Mouse (Mus musculus): ENCODE results near the gene Crhbp. TPM values are rescaled to one million over a fixed set of nuclear protein-coding genes. Genes with fewer than 3 reads are reported as not detected.

Crhbp gene
- polyA plus RNA-seq, 1 experiment from 2014 or later = 3.2 TPM

DNA sequence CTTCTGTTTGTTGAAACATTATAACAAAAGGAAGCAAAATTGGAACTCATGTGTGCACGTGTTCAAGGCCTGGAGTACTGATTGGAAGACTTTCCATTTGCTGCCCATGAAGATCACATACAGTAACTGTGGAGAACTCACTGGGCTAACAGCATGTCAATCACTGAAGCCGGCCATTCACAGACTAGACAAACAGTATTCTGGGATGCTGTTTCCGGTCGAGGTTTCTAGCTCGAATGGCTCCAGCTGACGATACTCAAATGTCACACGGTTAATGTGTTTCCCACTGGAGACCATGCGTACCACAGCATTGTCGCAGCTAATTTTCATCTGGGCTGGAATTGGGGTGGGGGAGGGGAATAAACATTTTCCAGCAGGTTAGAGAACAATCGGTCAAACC, 13.0 kb downstream of the Crhbp start:
- Histone ChIP-seq H3K36me3 (ENCODE audit: control insufficient read depth, insufficient read depth, low read length) (no peaks in the 10 kb centered on the region), H3K27ac (replicated peaks; ENCODE audit: low read depth, low read length) (no peak overlapping the region), H3K9ac (replicated peaks; ENCODE audit: low read length) (no peak overlapping the region), H3K4me1 (ENCODE audit: control insufficient read depth, insufficient read depth, low read length) (peaks cover 3% of the 10 kb centered on the region; the same call in 1 of the 2 replicates), H3K4me2 (ENCODE audit: low read length) (no peak overlapping the region), H3K27me3 (ENCODE audit: control insufficient read depth, insufficient read depth, low read length) (no peaks in the 10 kb centered on the region), H3K9me3 (ENCODE audit: control insufficient read depth, low read length) (no peaks in the 10 kb centered on the region), H3K4me3 (replicated peaks; ENCODE audit: low read depth, low read length) (no peak overlapping the region)
- DNase-seq (no peak), ATAC-seq (ENCODE audit: low FRiP score, low TSS enrichment) (no peak)
- WGBS = 72% methylated on average over 10 of the region's 10 CpGs

DNA sequence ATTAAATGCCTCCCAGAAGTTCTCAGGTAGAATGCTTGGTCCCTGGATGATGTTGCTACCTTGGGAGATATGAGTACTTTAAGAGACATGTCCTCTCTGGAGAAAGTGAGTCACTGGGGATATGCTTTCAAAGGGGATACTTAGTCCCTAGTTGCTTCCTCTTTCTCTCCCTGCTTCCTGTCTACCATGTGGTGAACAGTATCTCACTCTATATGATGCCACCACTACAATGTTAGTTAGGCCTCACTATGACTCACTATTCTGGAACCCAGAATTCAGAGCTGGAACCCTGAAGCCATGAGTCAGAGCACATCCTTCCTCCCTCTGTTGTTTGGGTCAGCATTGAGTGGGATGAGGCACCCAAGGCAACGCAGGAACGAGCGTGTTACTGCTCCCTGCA, 17.2 kb downstream of the Crhbp start:
- no peak for DNase-seq
- Histone ChIP-seq H3K4me2 (ENCODE audit: low read length) (no peak overlapping the region), H3K9ac (replicated peaks; ENCODE audit: low read length) (no peak overlapping the region), H3K4me1 (ENCODE audit: control insufficient read depth, insufficient read depth, low read length) (peaks cover 3% of the 10 kb centered on the region; the same call in 1 of the 2 replicates), H3K27me3 (ENCODE audit: control insufficient read depth, insufficient read depth, low read length) (no peaks in the 10 kb centered on the region), H3K9me3 (ENCODE audit: control insufficient read depth, low read length) (no peaks in the 10 kb centered on the region), H3K36me3 (ENCODE audit: control insufficient read depth, insufficient read depth, low read length) (no peaks in the 10 kb centered on the region), H3K27ac (replicated peaks; ENCODE audit: low read depth, low read length) (no peak overlapping the region), H3K4me3 (replicated peaks; ENCODE audit: low read depth, low read length) (no peak overlapping the region)
- ATAC-seq (ENCODE audit: low FRiP score, low TSS enrichment) = no peak
- WGBS = 91% methylated on average over 3 of the region's 3 CpGs

DNA sequence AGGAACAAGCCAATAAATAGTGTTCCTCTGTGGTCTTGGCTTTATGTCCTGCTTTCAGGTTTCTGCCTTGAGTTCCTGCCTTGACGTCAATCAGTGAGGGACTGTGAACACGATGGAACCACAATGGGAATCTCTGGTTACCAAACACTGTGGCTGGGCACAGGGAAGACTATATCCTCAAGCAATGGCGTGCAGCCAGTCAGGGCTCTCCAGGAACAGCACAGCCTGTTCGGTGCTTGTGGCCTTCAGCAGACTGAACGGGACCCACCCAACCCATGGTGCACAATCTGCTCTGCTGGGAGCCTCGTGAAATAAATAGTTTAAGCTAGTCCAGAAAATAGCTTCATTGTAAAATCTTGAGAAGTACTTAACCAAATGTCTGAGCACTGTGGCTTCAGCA, 18.3 kb downstream of the Crhbp start:
- no peak for DNase-seq
- H3K9ac ChIP-seq (replicated peaks; ENCODE audit: low read length) = no peak overlapping the region
- no peak overlapping the region for H3K4me3 ChIP-seq (replicated peaks; ENCODE audit: low read depth, low read length)
- H3K4me2 ChIP-seq (ENCODE audit: low read length) = no peak overlapping the region
- H3K27me3 ChIP-seq (ENCODE audit: control insufficient read depth, insufficient read depth, low read length) = no peaks in the 10 kb centered on the region
- no peaks in the 10 kb centered on the region for H3K36me3 ChIP-seq (ENCODE audit: control insufficient read depth, insufficient read depth, low read length)
- 88% methylated on average over 6 of the region's 6 CpGs for WGBS
- H3K4me1 ChIP-seq (ENCODE audit: control insufficient read depth, insufficient read depth, low read length) = peaks cover 3% of the 10 kb centered on the region; the same call in 1 of the 2 replicates
- no peak for ATAC-seq (ENCODE audit: low FRiP score, low TSS enrichment)
- no peak overlapping the region for H3K27ac ChIP-seq (replicated peaks; ENCODE audit: low read depth, low read length)
- no peaks in the 10 kb centered on the region for H3K9me3 ChIP-seq (ENCODE audit: control insufficient read depth, low read length)

DNA sequence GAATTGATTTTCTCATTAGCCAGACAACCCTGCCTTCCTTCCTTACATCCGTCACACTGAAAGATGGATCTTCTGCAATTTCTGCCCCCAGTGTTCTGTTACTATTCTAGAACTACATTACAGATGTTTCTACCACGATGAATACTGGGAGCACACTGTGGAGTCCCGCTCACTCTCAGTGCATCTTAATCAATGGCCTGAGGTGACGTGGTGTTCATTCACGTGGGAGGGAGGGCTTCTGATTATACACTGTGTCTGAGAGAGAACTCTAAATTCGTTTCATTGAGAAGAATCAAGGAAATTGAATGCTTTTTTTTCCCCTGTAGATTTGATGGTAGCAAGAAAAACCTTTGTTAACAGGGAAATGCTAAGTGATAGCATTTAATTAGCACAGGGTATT, 19.2 kb downstream of the Crhbp start:
- Histone ChIP-seq H3K4me2 (ENCODE audit: low read length) (no peak overlapping the region), H3K9me3 (ENCODE audit: control insufficient read depth, low read length) (no peaks in the 10 kb centered on the region), H3K9ac (replicated peaks; ENCODE audit: low read length) (no peak overlapping the region), H3K36me3 (ENCODE audit: control insufficient read depth, insufficient read depth, low read length) (no peaks in the 10 kb centered on the region), H3K4me3 (replicated peaks; ENCODE audit: low read depth, low read length) (no peak overlapping the region), H3K27ac (replicated peaks; ENCODE audit: low read depth, low read length) (no peak overlapping the region), H3K27me3 (ENCODE audit: control insufficient read depth, insufficient read depth, low read length) (no peaks in the 10 kb centered on the region), H3K4me1 (ENCODE audit: control insufficient read depth, insufficient read depth, low read length) (peaks cover 3% of the 10 kb centered on the region; the same call in 1 of the 2 replicates)
- ATAC-seq (ENCODE audit: low FRiP score, low TSS enrichment) = no peak
- 29% methylated on average over 6 of the region's 6 CpGs for WGBS
- peak; percentile 58 for DNase-seq

DNA sequence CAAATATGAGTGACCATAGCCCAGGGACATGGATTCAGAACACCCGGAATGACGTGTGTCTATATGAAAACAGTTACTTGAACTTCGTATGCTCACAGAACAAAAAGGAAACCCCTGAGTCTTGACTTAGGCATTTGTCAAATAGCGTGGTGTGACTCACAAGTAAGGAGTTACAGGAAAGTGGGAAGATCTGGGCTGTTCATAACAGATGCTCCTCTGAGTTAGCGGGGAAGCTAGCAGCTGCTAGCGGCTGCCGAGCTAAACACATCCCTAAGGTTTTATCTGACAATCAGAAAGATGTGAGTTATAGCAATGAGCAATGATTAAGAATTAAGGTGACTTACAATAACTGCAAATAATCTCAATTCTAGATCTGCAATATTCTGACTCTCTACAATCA, 19.8 kb downstream of the Crhbp start:
- Histone ChIP-seq H3K9me3 (ENCODE audit: control insufficient read depth, low read length) (no peaks in the 10 kb centered on the region), H3K9ac (replicated peaks; ENCODE audit: low read length) (no peak overlapping the region), H3K4me3 (replicated peaks; ENCODE audit: low read depth, low read length) (no peak overlapping the region), H3K36me3 (ENCODE audit: control insufficient read depth, insufficient read depth, low read length) (no peaks in the 10 kb centered on the region), H3K4me1 (ENCODE audit: control insufficient read depth, insufficient read depth, low read length) (peaks cover 3% of the 10 kb centered on the region; the same call in 1 of the 2 replicates), H3K27ac (replicated peaks; ENCODE audit: low read depth, low read length) (no peak overlapping the region), H3K27me3 (ENCODE audit: control insufficient read depth, insufficient read depth, low read length) (no peaks in the 10 kb centered on the region), H3K4me2 (ENCODE audit: low read length) (no peak overlapping the region)
- WGBS = 79% methylated on average over 7 of the region's 7 CpGs
- ATAC-seq (ENCODE audit: low FRiP score, low TSS enrichment) = no peak
- peak; percentile 15 for DNase-seq

DNA sequence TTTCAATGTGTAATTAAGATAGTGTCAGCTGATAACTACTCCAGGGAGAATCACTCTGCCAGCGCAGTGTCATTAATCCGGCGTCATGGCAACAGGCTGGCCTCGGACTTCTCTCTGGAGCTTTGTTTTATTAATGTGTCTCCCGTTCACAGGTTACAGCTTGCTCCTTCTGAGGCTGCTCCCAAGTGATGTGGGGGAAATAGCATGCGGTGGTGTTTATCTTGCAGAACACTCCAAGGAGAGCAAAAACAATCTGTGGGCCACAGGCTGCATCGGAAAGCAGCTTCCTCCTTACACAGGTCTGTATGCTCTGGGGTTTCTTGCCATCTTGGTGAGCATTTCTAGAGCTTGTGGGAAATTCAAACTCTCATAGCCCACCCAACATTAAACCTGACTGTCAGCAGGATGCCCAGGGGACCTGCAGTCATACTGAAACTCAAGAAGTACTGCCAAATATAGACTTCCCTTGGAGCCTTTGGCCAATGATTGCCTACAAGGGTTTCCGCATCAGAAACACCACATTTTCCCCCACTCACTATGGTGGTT, 25.4 kb downstream of the Crhbp start:
- Histone ChIP-seq H3K36me3 (ENCODE audit: control insufficient read depth, insufficient read depth, low read length) (no peaks in the 10 kb centered on the region), H3K4me2 (ENCODE audit: low read length) (peak overlapping the region; percentile 38), H3K4me3 (replicated peaks; ENCODE audit: low read depth, low read length) (no peak overlapping the region), H3K4me1 (ENCODE audit: control insufficient read depth, insufficient read depth, low read length) (peaks cover 26% of the 10 kb centered on the region), H3K9me3 (ENCODE audit: control insufficient read depth, low read length) (no peaks in the 10 kb centered on the region), H3K9ac (replicated peaks; ENCODE audit: low read length) (no peak overlapping the region), H3K27me3 (ENCODE audit: control insufficient read depth, insufficient read depth, low read length) (no peaks in the 10 kb centered on the region), H3K27ac (replicated peaks; ENCODE audit: low read depth, low read length) (peak overlapping the region; percentile 80)
- DNase-seq = peak; percentile 86
- WGBS = 11% methylated on average over 8 of the region's 8 CpGs
- peak; percentile 87 for ATAC-seq (ENCODE audit: low FRiP score, low TSS enrichment)

DNA sequence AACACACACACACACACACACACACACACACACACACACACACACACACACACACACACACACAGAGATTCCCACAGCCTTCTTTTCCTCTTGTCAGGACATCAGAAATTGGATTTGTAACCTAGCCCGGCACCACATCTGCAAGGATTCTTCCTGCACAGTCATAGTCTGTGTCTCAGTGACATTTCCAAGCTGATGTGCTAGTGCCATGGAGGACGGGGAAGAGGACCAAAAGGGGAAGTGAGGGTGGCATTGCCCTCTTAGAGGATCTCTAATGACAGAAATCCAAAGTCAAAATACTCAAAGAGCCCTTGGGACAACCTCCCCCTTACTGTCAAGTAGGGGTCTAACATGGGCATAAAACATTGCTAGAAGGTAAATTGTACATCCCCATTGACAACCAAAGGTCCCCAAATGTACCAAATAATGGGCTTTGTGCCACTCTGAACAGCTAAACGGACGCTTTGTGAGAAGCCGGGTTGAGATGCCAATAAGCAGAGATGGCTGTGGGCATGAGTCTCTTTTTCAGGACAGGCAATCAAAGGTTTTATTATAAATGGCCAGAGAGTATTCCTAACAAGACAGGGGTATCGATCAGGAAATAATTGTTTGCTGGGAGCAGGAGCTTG, 26.0 kb downstream of the Crhbp start:
- peak; percentile 17 for ATAC-seq (ENCODE audit: low FRiP score, low TSS enrichment)

DNA sequence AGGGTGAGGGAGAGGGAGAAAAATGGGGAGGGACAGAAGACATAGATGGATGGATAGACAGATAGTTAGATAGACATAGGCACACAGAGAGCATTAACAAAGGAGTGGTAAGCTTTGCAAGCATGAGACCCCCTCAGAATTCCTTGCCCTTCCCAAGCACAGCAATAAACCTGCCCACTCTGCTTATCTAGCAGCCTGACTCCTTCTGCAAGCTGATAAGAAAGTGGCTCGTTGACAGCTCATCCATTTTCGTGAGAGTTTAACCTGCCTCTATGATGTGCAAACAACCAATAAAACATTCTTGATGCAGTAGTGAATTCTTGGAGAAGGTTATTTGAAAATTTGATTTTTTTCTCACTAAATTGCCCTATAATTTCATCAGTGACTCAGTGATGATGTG, 32.5 kb downstream of the Crhbp start:
- Histone ChIP-seq H3K36me3 (ENCODE audit: control insufficient read depth, insufficient read depth, low read length) (no peaks in the 10 kb centered on the region), H3K4me2 (ENCODE audit: low read length) (no peak overlapping the region), H3K9ac (replicated peaks; ENCODE audit: low read length) (no peak overlapping the region), H3K4me1 (ENCODE audit: control insufficient read depth, insufficient read depth, low read length) (0 out of 2 replicates have a peak, but pooled peaks cover under 1% of the 10 kb centered on the region), H3K27ac (replicated peaks; ENCODE audit: low read depth, low read length) (no peak overlapping the region), H3K4me3 (replicated peaks; ENCODE audit: low read depth, low read length) (no peak overlapping the region), H3K9me3 (ENCODE audit: control insufficient read depth, low read length) (no peaks in the 10 kb centered on the region), H3K27me3 (ENCODE audit: control insufficient read depth, insufficient read depth, low read length) (no peaks in the 10 kb centered on the region)
- 65% methylated on average over 2 of the region's 2 CpGs for WGBS
- DNase-seq (no peak), ATAC-seq (ENCODE audit: low FRiP score, low TSS enrichment) (no peak)

More for the DNA sequence above, 26.0 kb downstream of the Crhbp start:
- Histone ChIP-seq H3K36me3 (ENCODE audit: control insufficient read depth, insufficient read depth, low read length) (no peaks in the 10 kb centered on the region), H3K27ac (replicated peaks; ENCODE audit: low read depth, low read length) (peak overlapping the region; percentile 80), H3K4me2 (ENCODE audit: low read length) (peak overlapping the region; percentile 38), H3K9me3 (ENCODE audit: control insufficient read depth, low read length) (no peaks in the 10 kb centered on the region), H3K4me3 (replicated peaks; ENCODE audit: low read depth, low read length) (no peak overlapping the region), H3K27me3 (ENCODE audit: control insufficient read depth, insufficient read depth, low read length) (no peaks in the 10 kb centered on the region), H3K4me1 (ENCODE audit: control insufficient read depth, insufficient read depth, low read length) (peaks cover 26% of the 10 kb centered on the region), H3K9ac (replicated peaks; ENCODE audit: low read length) (no peak overlapping the region)
- WGBS = 21% methylated on average over 6 of the region's 6 CpGs
- no peak for DNase-seq

DNA sequence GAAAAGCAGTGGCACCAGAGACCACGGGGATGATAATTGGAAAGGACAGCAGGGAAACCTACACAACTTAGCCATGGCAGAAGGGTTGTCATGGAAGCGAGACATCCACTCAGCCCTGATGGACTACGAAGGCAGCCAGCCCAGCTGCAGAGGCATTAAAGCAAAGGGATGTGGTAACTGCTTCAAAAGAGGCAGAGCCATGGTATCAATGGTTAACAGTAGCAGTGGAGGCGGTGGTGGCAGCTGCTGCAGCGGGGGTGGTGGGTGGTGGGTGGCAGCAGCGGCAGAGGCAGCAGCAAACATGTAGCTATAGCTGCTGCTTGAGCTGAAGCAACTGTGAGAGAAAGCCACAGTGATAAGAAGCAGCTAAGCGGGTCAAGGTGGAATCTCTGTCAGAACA, 51.5 kb downstream of the Crhbp start:
- no peak overlapping the region for H3K9ac ChIP-seq (replicated peaks; ENCODE audit: low read length)

More for the DNA sequence above, 51.5 kb downstream of the Crhbp start:
- Histone ChIP-seq H3K4me1 (ENCODE audit: control insufficient read depth, insufficient read depth, low read length) (0 out of 2 replicates have a peak, but pooled peaks cover 3% of the 10 kb centered on the region), H3K27ac (replicated peaks; ENCODE audit: low read depth, low read length) (no peak overlapping the region), H3K4me3 (replicated peaks; ENCODE audit: low read depth, low read length) (no peak overlapping the region), H3K36me3 (ENCODE audit: control insufficient read depth, insufficient read depth, low read length) (no peaks in the 10 kb centered on the region), H3K9me3 (ENCODE audit: control insufficient read depth, low read length) (peaks cover 8% of the 10 kb centered on the region), H3K4me2 (ENCODE audit: low read length) (no peak overlapping the region), H3K27me3 (ENCODE audit: control insufficient read depth, insufficient read depth, low read length) (no peaks in the 10 kb centered on the region)
- no peak for ATAC-seq (ENCODE audit: low FRiP score, low TSS enrichment)
- WGBS = 85% methylated on average over 7 of the region's 7 CpGs
- no peak for DNase-seq

All from midbrain, embryonic 14.5 days (tissue).